Mouse (Mus musculus) midbrain, embryonic 11.5 days (tissue): ENCODE results near the gene Kcna5. TPM values are rescaled to one million over a fixed set of nuclear protein-coding genes. Genes with fewer than 3 reads are reported as not detected.

Experiments used
- ATAC-seq: fragments of 200-750 bp; cut with Nextera tagmentation; 2 replicates; pipeline ENCODE4 v1.8.0; 2017; ENCODE audit warnings: moderate TSS enrichment, moderate library complexity; ENCODE audit not compliant: low FRiP score
- DNase-seq: peaks from one replicate; pipeline ENCODE4 v3.0.0; 2015; ENCODE audit warnings: low spot score; ENCODE audit errors: missing footprints
- H3K27ac ChIP-seq: fragments of 300-500 bp; sonication (generic); 2 replicates; pipeline ENCODE4 v1.5.1; 2014; ENCODE audit warnings: low read depth, low read length
- H3K27me3 ChIP-seq: fragments of 300-500 bp; sonication (generic); 2 replicates; pipeline ENCODE4 v1.6.1; 2014; ENCODE audit warnings: mild to moderate bottlenecking, low read length, moderate library complexity, mixed read lengths; ENCODE audit not compliant: control insufficient read depth, insufficient read depth
- H3K36me3 ChIP-seq: fragments of 300-500 bp; sonication (generic); 2 replicates; pipeline ENCODE4 v1.6.1; 2014; ENCODE audit warnings: mild to moderate bottlenecking, low read length, moderate library complexity, mixed read lengths; ENCODE audit not compliant: control insufficient read depth, insufficient read depth
- H3K4me1 ChIP-seq: fragments of 300-500 bp; sonication (generic); 2 replicates; pipeline ENCODE4 v1.6.1; 2014; ENCODE audit warnings: low read length; ENCODE audit not compliant: control insufficient read depth, insufficient read depth
- H3K4me2 ChIP-seq: fragments of 300-500 bp; sonication (generic); 2 replicates; pipeline ENCODE4 v1.6.1; 2014; ENCODE audit warnings: mild to moderate bottlenecking, moderate library complexity
- H3K4me3 ChIP-seq: fragments of 300-500 bp; sonication (generic); 2 replicates; pipeline ENCODE4 v1.5.1; 2014; ENCODE audit warnings: low read depth, low read length
- H3K9ac ChIP-seq: fragments of 300-500 bp; sonication (generic); 2 replicates; pipeline ENCODE4 v1.6.1; 2014; ENCODE audit warnings: low read length
- H3K9me3 ChIP-seq: fragments of 300-500 bp; sonication (generic); 2 replicates; pipeline ENCODE4 v1.6.1; 2016; ENCODE audit warnings: low read length; ENCODE audit not compliant: control insufficient read depth
- WGBS: fragments of 180-500 bp; shearing (Covaris S2); extraction: QIAGEN DNeasy Blood & Tissue Kit; methylation state at CpG from one replicate; pipeline ENCODE4 v1.1.7; 2014; 5-methylcytosine and 5-hydroxymethylcytosine counted together
- polyA plus RNA-seq: library from polyadenylated mRNA; unstranded; fragments of >200 nt; fragmentation: Nextera tagmentation; extraction: Ambion mirVana; gene quantifications from 2 replicates; pipeline ENCODE4 v1.2.1, GENCODE M21; 2014

Kcna5 gene
- 3.8 and 4.5 TPM in 2 replicates for polyA plus RNA-seq

DNA sequence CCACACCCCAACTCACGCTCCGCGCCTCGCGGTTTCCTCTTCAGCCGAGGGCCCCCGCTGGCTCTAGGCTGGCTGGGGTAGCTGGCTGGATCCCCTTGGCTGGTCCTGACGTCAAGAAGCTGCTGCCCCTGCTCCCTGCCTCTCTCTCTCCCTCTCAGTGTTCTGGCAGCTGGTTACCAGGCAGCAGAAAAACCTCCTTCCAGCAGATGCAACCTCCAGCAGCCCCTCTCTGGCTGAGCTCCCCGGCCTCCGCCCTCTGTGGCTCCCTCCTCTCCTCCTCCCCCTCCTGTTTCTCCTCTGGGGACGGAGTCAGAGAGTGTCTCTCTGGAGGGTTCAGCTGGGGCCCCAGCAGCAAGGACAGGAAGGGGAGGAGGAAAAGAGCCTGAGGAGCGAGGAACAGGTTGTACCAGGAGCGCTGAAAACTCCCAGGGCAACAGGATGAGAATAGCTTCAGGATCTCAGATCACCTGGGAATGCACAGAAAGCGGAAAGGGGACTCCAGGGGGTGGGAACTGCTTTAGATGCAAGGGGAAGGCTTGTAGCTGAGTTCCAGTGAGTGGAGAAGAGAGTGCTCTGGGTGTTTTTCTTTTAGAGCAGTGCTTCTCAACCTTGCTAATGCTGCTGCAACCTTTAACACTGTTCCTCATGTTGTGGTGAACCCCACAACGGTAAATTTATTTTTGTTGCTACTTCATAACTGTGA lies at the start of gene Kcna5:
TSS of gene Kcna5 (minus strand) at position 205 of the 703 bp plus-strand sequence.
- peaks cover 10% of the 10 kb centered on the region; the same call in 1 of the 2 replicates for H3K27me3 ChIP-seq
- DNase-seq, result peak; percentile 93
- peak within 1 kb of the TSS; percentile 9; the same call in 1 of the 2 replicates for H3K27ac ChIP-seq
- peak within 1 kb of the TSS; percentile 49 for H3K4me2 ChIP-seq
- WGBS, result 1% methylated on average over 15 of the region's 15 CpGs
- H3K9me3 ChIP-seq, result no peaks in the 10 kb centered on the region
- H3K36me3 ChIP-seq, result no peaks in the 10 kb centered on the region
- H3K4me1 ChIP-seq, result peaks cover 15% of the 10 kb centered on the region
- ATAC-seq, result peak; percentile 89
- H3K4me3 ChIP-seq, result peak within 1 kb of the TSS; percentile 18
- peak within 1 kb of the TSS; percentile 43; the same call in 1 of the 2 replicates for H3K9ac ChIP-seq

DNA sequence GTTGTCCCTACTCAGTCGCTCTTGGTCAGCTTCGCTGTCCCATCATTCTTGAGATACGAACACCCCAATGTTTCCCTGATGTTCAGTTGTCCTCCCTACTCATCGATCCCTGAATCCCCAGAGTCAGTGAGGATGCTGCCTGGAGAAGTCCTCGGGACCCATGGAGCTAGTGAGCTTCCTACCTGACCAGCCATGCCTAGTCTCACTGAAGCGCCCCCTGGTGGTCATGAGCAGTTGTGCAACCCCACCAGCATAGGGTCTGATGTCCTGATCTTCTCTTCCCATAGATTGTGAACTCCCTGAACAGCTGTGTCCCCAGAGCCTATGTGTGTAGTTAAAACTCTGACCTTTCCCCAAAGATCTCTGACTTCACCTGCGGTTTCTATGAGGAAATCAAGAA lies 47.9 kb upstream of the Kcna5 start:
- ATAC-seq (no peak), DNase-seq (no peak)
- H3K36me3 ChIP-seq, result no peaks in the 10 kb centered on the region
- H3K9me3 ChIP-seq, result no peaks in the 10 kb centered on the region
- no peak overlapping the region for H3K4me2 ChIP-seq
- no peaks in the 10 kb centered on the region for H3K4me1 ChIP-seq
- H3K27ac ChIP-seq, result no peak overlapping the region
- H3K4me3 ChIP-seq, result no peak overlapping the region
- H3K27me3 ChIP-seq, result no peaks in the 10 kb centered on the region
- WGBS, result 62% methylated on average over 7 of the region's 7 CpGs
- no peak overlapping the region for H3K9ac ChIP-seq

DNA sequence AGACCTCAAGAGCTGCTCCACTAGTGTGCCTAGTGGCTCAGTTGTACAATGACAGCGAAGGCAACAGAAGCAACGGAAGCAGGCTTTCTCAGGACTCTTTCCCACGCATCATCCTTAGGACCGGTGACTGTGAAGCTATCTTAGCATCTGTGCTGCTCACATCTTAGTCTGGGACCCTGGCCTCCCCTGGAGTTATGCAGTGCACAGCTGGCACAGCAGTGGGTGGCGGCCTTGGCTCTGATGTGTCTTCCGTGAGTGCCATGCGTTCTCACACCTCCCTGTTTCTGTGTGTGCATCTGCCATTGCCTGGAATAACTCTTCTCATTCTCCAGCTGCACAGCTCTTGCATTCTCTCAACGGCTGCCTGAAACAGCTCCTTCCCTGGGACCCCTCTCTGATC lies 46.4 kb upstream of the Kcna5 start:
- Histone ChIP-seq H3K9me3 (no peaks in the 10 kb centered on the region), H3K9ac (no peak overlapping the region), H3K27ac (no peak overlapping the region), H3K4me2 (no peak overlapping the region), H3K36me3 (no peaks in the 10 kb centered on the region), H3K27me3 (no peaks in the 10 kb centered on the region), H3K4me1 (no peaks in the 10 kb centered on the region), H3K4me3 (no peak overlapping the region)
- DNase-seq (no peak), ATAC-seq (no peak)
- WGBS, result 89% methylated on average over 8 of the region's 8 CpGs

DNA sequence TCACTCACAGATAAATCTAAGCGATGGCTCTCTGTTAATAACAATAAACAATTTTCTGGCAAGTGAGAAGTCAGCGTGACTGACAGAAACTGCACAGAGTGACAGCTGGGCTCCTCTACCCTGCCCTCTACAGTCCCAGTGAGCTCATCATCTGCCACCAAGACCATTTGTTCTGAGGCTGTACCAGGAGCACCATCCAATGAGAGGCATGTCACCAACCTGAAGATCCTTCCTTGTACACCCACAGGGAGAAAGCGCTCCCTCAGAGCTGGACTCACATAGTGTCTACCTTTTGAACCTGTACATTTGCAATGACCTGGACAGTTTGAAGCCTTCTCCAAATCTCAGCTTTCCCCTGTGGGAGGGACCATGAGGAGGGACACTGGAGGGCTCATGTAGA lies 45.4 kb upstream of the Kcna5 start:
- H3K4me2 ChIP-seq, result no peak overlapping the region
- DNase-seq (no peak), ATAC-seq (no peak)
- H3K9ac ChIP-seq, result no peak overlapping the region
- no peak overlapping the region for H3K27ac ChIP-seq
- H3K9me3 ChIP-seq, result no peaks in the 10 kb centered on the region
- H3K4me1 ChIP-seq, result no peaks in the 10 kb centered on the region
- no peak overlapping the region for H3K4me3 ChIP-seq
- 92% methylated on average over 3 of the region's 3 CpGs for WGBS
- H3K27me3 ChIP-seq, result no peaks in the 10 kb centered on the region
- H3K36me3 ChIP-seq, result no peaks in the 10 kb centered on the region

DNA sequence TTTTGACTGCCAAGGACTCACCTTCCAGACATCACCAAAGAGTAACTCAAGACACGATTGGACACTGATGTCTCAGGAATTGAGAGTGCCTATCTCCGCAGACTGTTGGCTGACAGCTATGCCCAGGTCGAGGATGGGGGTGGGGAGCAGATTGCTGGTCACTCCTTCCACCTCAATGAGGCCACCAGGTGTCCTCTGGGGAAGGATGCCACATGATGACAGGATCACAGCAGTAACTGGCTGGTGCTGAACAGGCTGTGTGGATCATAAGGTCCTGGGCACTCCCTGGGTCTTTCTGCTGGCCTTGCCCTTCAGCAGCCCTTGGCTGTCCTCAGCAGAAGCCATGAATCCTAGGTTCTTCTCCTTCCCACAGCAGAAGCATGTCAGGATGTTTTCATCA lies 42.2 kb upstream of the Kcna5 start:
- no peaks in the 10 kb centered on the region for H3K27me3 ChIP-seq
- no peak overlapping the region for H3K27ac ChIP-seq
- H3K4me2 ChIP-seq, result no peak overlapping the region
- no peak overlapping the region for H3K4me3 ChIP-seq
- H3K36me3 ChIP-seq, result no peaks in the 10 kb centered on the region
- no peaks in the 10 kb centered on the region for H3K4me1 ChIP-seq
- peak; percentile 4 for DNase-seq
- H3K9me3 ChIP-seq, result no peaks in the 10 kb centered on the region
- WGBS, result 76% methylated on average over 3 of the region's 3 CpGs
- ATAC-seq, result no peak
- no peak overlapping the region for H3K9ac ChIP-seq

DNA sequence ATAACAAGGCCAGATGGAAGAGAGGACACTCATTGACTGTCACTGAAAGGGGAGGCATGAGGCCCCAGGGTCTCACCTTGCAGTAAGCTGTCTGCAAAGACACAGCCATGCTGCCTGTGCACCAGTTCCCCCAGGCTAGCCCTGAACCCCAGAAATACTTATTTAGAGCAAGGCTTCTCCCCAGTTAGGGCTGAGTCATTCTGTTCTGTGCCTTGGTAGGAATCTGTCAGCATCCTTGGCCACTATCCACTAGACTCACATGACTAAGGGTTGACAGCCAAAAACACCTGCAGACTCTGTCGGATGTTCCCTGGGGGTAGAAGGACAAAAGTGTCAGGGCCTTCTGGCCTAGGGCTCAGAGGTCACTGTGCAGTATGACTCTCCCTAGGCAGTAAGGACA lies 41.4 kb upstream of the Kcna5 start:
- no peak overlapping the region for H3K27ac ChIP-seq
- ATAC-seq (no peak), DNase-seq (no peak)
- H3K9ac ChIP-seq, result no peak overlapping the region
- H3K36me3 ChIP-seq, result no peaks in the 10 kb centered on the region
- no peak overlapping the region for H3K4me3 ChIP-seq
- H3K27me3 ChIP-seq, result no peaks in the 10 kb centered on the region
- H3K4me1 ChIP-seq, result no peaks in the 10 kb centered on the region
- WGBS, result 88% methylated on average over 1 of the region's 1 CpGs
- no peak overlapping the region for H3K4me2 ChIP-seq
- no peaks in the 10 kb centered on the region for H3K9me3 ChIP-seq

DNA sequence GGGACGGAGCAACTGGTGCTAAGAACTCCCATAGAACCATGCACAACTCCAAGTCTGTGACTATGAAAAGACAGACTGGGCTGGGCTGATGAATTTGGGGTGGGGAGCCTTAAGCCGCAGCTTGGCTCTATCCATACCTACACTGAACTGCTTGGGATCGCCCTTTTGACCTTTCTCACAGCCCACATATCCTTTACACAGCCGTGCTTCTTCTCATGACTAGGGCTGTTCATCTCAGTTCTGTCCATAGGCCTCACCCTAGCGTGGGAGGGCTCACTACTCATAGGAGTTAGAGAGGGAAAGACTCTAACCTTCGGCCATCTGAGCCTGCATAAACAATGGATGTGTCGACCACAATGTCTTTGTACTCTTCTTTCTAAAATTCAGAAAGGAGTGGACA lies 39.6 kb upstream of the Kcna5 start:
- Histone ChIP-seq H3K4me1 (no peaks in the 10 kb centered on the region), H3K27ac (no peak overlapping the region), H3K4me2 (no peak overlapping the region), H3K36me3 (no peaks in the 10 kb centered on the region), H3K27me3 (no peaks in the 10 kb centered on the region), H3K9me3 (no peaks in the 10 kb centered on the region), H3K9ac (no peak overlapping the region), H3K4me3 (no peak overlapping the region)
- DNase-seq (no peak), ATAC-seq (no peak)
- WGBS, result 88% methylated on average over 7 of the region's 7 CpGs

DNA sequence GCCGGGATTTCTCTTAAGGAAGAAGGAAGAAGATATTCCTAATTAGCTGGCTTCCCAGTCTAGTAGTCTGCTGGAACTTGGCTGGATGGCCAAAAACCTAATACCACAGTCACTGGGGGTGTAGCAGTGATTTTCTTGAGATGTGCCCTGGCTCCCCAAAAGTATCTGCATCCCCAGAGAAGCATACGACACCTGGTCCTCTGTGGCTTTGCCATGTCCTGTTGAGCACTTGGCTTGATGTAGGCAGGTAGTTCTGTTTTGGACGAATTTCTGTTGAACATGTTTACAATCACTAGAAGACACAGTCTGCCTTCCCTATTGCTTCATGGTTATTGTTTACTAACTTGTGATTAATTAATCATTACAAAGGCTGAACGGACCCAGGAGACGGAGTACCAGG lies 37.8 kb upstream of the Kcna5 start:
- Histone ChIP-seq H3K9ac (no peak overlapping the region), H3K4me2 (no peak overlapping the region), H3K27ac (no peak overlapping the region), H3K27me3 (no peaks in the 10 kb centered on the region), H3K36me3 (no peaks in the 10 kb centered on the region), H3K4me1 (no peaks in the 10 kb centered on the region), H3K9me3 (no peaks in the 10 kb centered on the region), H3K4me3 (no peak overlapping the region)
- 89% methylated on average over 5 of the region's 5 CpGs for WGBS
- ATAC-seq (no peak), DNase-seq (peak; percentile 39)

DNA sequence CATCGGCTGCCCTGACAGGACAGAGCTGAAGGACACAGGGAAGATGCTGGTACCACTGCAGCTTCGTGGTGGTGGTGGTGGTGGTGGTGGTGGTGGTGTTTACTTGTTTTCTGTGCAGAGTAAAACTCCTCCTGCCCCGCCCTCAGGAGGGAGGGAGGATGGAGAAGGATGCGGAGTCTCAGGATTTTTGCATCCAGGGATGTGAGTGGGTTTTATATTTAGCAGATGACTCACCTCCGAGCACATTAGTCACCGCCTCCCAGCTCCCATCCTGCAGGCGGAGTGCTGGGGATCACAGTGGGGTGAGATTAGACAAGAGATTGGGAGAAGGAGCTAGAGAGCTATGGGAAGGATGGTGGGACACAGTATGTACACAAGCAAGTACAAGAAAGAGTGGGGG lies 34.6 kb upstream of the Kcna5 start:
- no peak overlapping the region for H3K9ac ChIP-seq
- H3K4me3 ChIP-seq, result no peak overlapping the region
- no peak overlapping the region for H3K27ac ChIP-seq
- no peaks in the 10 kb centered on the region for H3K36me3 ChIP-seq
- ATAC-seq (no peak), DNase-seq (no peak)
- no peaks in the 10 kb centered on the region for H3K9me3 ChIP-seq
- H3K4me1 ChIP-seq, result no peaks in the 10 kb centered on the region
- no peaks in the 10 kb centered on the region for H3K27me3 ChIP-seq
- WGBS, result 81% methylated on average over 7 of the region's 7 CpGs
- H3K4me2 ChIP-seq, result no peak overlapping the region
